Mouse (Mus musculus) adrenal gland, adult 18-20 months (tissue): ENCODE data around the gene Smpd1. TPM values are rescaled to one million over a fixed set of nuclear protein-coding genes. Genes with fewer than 3 reads are reported as not detected.

Experiments
- total RNA-seq, 2 experiments: library from RNA; stranded (reverse); gene quantifications; 1 replicate in 1 of 2; 2 replicates in 1 of 2; pipeline ENCODE4 v1.2.3; 2021

Gene Smpd1
- total RNA-seq, 2 experiments from 2014 or later: 50.3 to 54.5 TPM

Other genes starting within 250 kb of the Smpd1 start
- not detected for gene Olfr689, start 243.2 kb upstream of the Smpd1 start, total RNA-seq
- not detected for gene Olfr690, start 220.3 kb upstream of the Smpd1 start, total RNA-seq
- gene Olfr691, start 212.1 kb upstream of the Smpd1 start, total RNA-seq: not detected
- gene Olfr692, start 186.1 kb upstream of the Smpd1 start, total RNA-seq: not detected
- gene Gm5901, start 179.3 kb upstream of the Smpd1 start, total RNA-seq: not detected
- 10 to 100 TPM; 25.6 to 26.9 TPM for gene Fam160a2, start 154.3 kb upstream of the Smpd1 start, total RNA-seq
- gene Cnga4, start 149.8 kb upstream of the Smpd1 start, total RNA-seq: not detected
- not detected for gene Cckbr, start 128.6 kb upstream of the Smpd1 start, total RNA-seq
- 10 to 100 TPM; 53.5 to 63.7 TPM for gene Cavin3, start 72.1 kb upstream of the Smpd1 start, total RNA-seq
- gene Apbb1, start 27.3 kb downstream of the Smpd1 start, total RNA-seq: 10 to 100 TPM; 14.3 to 15.7 TPM
- gene Hpx, start 45.8 kb downstream of the Smpd1 start, total RNA-seq: under 1 TPM; 0.38 to 0.66 TPM
- 10 to 100 TPM; 25.0 to 31.6 TPM for gene Trim3, start 79.2 kb downstream of the Smpd1 start, total RNA-seq
- 10 to 100 TPM; 83.2 to 98.0 TPM for gene Timm10b, start 85.7 kb downstream of the Smpd1 start, total RNA-seq
- 10 to 100 TPM; 54.7 to 57.4 TPM for gene Arfip2, start 86.1 kb downstream of the Smpd1 start, total RNA-seq
- gene Gm45799, start 86.2 kb downstream of the Smpd1 start, total RNA-seq: 1 to 10 TPM; 5.1 to 7.2 TPM
- 1 to 10 TPM; 2.3 to 2.9 TPM for gene Dnhd1, start 96.5 kb downstream of the Smpd1 start, total RNA-seq
- gene Ilk, start 182.2 kb downstream of the Smpd1 start, total RNA-seq: 100 to 1,000 TPM; 121 to 142 TPM
- gene Rrp8, start 183.0 kb downstream of the Smpd1 start, total RNA-seq: 10 to 100 TPM; 21.5 to 25.0 TPM
- gene Taf10, start 190.0 kb downstream of the Smpd1 start, total RNA-seq: 100 to 1,000 TPM; 206 to 214 TPM
- 100 to 1,000 TPM in 1 of 2 experiments, 10 to 100 TPM in 1; 91.0 to 112 TPM for gene Tpp1, start 197.9 kb downstream of the Smpd1 start, total RNA-seq
- 1 to 10 TPM; 4.5 to 4.6 TPM for gene Dchs1, start 233.3 kb downstream of the Smpd1 start, total RNA-seq